ENCODE assay signal across 8 mouse cellular contexts in the genomic region with DNA sequence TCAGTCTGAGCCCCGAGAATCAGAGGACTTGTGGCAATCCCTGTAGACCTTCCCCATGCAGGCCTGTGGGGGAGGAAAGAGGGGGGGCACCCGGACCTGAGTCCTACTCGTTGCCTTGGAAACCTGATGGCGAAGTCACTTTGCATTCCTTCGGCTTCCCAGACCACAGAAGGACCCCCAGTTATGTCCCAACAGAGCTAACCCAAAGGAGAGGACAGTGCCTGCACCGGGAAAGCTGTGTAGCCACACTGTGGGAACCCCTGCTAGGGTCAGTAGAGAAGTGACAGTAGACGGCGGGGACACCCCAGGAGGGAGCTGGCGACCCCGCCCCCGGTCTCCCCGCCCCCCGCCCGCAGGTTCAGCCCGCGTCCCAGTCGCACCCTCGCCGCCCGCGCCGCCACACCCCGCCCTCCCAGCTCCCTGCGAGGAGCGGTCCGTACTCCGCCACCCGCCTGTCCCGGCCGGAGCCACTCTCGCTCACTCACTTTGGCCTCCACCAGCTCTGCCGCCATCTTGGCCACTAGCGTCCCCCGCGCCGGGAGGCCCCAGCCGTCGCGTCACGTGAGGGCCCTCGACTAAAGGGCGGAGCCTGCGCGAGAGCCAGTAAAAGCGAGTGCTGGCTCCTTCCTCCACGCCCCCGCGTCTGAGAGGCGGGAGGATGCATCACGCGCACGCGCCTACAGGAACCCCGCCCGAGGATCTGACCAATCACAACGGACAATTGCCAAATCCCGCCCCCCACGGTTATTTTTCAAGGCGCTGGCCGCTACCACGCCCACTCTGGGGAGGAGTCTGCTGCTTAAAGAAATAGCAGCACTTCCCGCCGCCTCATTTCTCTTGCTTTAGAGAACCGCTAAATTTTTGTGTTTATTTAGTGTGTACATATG. TPM values are rescaled to one million over a fixed set of nuclear protein-coding genes. Genes with fewer than 3 reads are reported as not detected.
DNase-seq lines count a peak whose midpoint lies in the region; ATAC-seq lines count a peak whose summit lies in the region.

Pias4 (minus strand) TSS at position 724 of the 887 bp plus-strand sequence.

- DNase-seq in adipocyte (ENCODE audit: low spot score): peak; percentile 99
- DNase-seq in embryo, embryonic 10 days (ENCODE audit: low spot score): peak; percentile 99
- peak; percentile 100 for DNase-seq in gastrocnemius, postnatal 10 days
- DNase-seq in induced T-regulatory cell, adult 2 months (ENCODE audit: low read depth): peak; percentile 100
- peak; percentile 99 to 100 for DNase-seq in left cerebral cortex, adult 9 months (ENCODE audit: low spot score in 2 of 2)
- DNase-seq in right cerebral cortex, postnatal 14 days: peak; percentile 100
- DNase-seq in urinary bladder, postnatal 36 days (ENCODE audit: low spot score in 2 of 2): peak; percentile 100

- peak; percentile 89 for ATAC-seq in megakaryocyte progenitor cell, adult 5-6 weeks (replicated peaks; ENCODE audit: poor library complexity)

RNA-seq across cellular contexts. Expression of gene Pias4, which starts in this region (rescaled TPM):
- total RNA-seq in gastrocnemius, postnatal 10 days (2021): 10 to 100 TPM; 10.7 to 13.8 TPM
- 9.4 and 10.0 TPM in 2 replicates for total RNA-seq in megakaryocyte progenitor cell, adult 5-6 weeks (2015)
- total RNA-seq in megakaryocyte progenitor cell, adult 5-6 weeks (2017): 9.4 and 9.8 TPM in 2 replicates

Comparison
In these comparisons a context has a peak if more than half of its experiments do, and no peak if none do; other contexts are left out.
1. Peak in every context shown above with its lines: DNase-seq and ATAC-seq.